Mouse (Mus musculus) lung, postnatal 0 days (tissue): Measurements from ENCODE around the gene Ugt1a10.
"Not testable (repeated sequence)": the region's sequence is repeated elsewhere in the genome, so short reads cannot be mapped to it uniquely, and the experiment has no call there.

Experiments used
- CTCF ChIP-seq: IDR thresholded peaks from 2 replicates; pipeline ENCODE4 v1.5.1; 2016; ENCODE audit warnings: antibody characterized with exemption, mild to moderate bottlenecking
- EP300 ChIP-seq: IDR thresholded peaks from 2 replicates; pipeline ENCODE4 v1.6.1; 2016; ENCODE audit warnings: antibody characterized with exemption, mild to moderate bottlenecking, control low read depth

DNA sequence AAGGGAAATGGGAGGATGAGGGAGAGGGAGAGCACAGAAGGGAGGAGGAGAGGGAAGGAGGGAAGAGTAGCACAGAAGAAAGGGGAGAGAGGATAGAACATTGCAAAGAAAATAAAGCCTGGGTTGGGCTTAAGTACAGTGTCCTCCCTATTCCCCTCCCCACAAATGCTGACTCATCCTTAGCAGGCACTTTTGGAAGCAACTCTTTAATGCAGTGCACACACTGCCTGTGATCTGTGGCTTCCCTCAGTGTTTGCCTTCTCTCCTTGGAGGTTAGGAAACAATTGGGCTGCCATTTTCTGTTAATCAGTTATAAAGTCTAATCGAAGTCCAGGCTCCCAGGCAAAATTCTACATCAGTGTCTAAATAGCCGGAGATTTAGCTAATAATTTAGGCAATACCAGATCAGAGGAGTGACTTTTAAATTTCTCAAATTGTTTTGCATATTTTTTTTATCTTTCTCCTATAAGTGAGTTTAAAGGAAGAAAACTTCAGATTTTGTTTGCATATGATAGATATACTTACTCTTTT is 53.9 kb downstream of the Ugt1a10 start:
- TF ChIP-seq CTCF, EP300: not testable (repeated sequence)
